Mouse (Mus musculus) lung, postnatal 4 days (tissue): ENCODE measurements at regions not wholly inside any gene's neighbourhood (a gene's known extent, or its start where the extent isn't known, plus 50 kb on each side); places are given as distances from the start of the nearest gene placed in this dataset.

Experiments
- DNase-seq, 2 experiments: peaks; one replicate each; pipeline ENCODE4 v3.0.0; 2021

GRCm38 (mm10) chr1:151263372-151263771 lies 53.4 kb downstream of the Gm47996 start:
- no peak for DNase-seq

DNA sequence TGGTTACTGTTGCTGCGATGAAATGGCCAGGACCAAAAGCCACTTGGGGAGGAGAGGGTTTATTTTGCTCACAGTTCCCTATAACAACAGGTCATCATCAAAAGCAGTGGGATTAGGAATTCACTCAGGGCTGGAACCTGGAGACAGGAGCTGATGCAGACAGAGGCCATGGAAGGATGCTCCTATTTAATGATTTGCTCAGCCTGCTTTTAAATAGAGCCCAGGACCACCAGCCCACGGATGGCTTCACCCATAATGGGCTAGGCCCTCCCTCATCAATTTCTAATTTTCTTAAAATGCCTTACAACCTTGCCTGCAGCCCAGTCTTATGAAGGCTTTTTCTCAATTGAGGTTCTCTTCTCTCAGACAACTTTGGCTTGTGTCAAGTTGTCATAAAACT lies 53.9 kb downstream of the Gm47996 start:
- no peak for DNase-seq

DNA sequence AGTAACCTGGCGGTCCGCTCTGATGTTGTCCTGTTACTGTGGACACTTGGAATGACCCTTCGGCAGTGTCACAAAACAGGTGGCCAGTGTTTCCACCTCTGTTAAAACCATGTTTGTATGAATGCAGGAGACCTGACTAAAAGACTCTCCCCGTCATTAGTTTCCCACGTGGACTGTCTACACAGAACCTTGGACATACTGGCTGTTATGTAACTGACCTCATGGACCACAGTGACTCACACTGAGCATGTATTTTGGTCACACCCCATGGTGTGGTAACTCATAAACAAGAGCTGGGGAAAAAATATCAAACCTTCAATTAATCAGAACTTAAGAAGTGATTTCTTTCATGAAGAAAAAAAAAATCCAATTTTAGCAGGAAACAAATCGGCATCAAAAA lies 54.9 kb downstream of the Gm47996 start:
- no peak for DNase-seq

GRCm38 (mm10) chr1:151265590-151265989 lies 55.7 kb downstream of the Gm47996 start:
- DNase-seq, result no peak

DNA sequence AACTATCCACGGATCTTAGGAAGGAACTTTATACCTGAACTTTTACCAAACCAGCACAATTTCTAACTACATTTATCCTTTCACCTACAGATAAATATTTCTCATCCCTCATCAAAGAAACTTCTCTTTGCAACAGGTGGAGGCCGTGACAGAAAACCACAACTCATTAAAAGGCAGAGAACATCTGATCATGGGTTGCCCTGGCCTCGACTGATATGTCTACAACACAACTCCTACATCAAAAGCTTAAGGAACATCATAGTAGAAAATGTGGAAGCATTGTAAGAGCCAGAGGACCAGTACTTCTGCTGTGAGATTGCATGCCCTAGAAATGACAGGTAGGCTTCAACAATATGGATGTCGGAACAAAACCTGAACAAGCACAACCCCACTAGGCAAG lies 56.8 kb downstream of the Gm47996 start:
- no peak for DNase-seq

DNA sequence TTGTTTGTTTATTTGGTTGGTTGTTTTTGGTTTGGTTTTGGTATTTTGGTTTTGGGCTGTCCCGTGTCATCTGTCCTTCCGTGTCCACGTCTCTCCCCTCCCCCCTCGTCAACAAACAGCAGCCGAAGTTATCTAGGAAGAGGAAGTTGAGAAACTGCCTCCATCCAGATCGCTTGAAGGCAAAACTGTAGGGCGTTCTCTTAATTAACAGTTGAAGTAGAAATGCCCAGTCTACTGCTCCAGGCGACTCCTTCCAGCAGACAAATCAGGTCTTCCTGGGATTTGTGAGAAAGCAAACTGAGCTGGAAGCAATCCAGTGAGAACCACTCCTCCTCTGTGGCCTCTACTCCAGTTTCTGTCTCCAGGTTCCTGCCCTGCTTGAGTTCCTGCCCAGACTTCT lies 60.8 kb downstream of the Gm47996 start:
- DNase-seq, result peak in 1 of 2 experiments; percentile 34

DNA sequence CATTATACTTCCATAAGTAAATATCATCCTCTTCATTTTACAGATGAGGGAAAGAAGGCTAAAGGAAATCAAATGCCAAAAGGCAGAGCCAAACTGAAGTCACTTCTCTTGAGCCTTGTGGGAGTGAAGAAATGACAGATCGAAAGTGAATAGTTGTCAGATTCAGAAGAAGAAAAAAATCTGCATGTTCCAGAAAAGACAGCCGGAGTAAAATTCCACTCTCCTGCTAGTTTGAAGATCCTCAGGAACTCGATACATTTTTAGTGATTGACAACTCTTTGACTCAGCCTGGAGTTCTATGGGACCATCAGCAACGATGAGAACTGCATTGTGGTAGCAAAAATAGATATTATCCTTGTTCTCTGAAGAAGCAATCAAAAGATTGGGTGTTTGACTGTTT lies 64.4 kb downstream of the Gm47996 start:
- no peak for DNase-seq

DNA sequence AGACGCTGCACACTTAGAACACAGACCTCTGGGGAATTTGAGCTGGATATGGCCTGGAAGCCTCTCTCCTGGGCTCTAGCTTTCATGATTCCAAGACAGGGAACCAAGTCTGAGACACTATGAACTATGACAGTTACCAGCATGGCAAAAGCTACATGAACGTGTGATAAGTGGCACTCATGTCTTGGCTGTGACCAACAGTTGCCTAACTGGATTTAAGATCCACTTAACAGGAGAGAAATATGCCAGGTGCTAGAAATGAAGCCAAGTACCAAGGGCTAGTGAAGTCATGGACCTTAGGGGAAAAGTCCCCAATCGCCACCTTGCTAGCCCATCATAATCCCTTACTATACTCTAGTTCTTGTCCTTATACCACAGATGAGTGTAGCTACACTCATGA lies 65.7 kb downstream of the Gm47996 start:
- no peak for DNase-seq

- no peak for DNase-seq
Measured at GRCm38 (mm10) chr1:151279955-151280354, 64.3 kb upstream of the Ivns1abp start.

DNA sequence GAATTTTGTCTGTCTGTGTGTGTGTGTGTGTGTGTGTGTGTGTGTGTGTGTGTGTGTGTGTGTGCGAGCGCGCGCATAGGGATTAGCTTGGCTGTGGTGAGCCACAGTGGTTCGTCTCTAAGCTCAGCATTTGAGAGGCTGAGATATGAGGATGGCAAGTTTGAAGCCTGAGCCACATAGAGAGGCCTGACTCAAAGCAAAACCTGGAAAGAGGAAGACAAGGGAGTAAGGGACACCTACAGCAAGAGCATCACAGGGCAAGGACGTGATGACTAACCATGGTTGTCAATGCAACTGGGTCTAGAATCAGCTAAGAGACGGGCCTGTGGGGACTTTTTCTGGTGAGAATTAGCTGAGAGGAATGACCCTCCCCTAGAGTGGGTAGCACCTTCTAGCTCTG lies 59.2 kb upstream of the Ivns1abp start:
- DNase-seq, result no peak

- peak; percentile 70 to 83 for DNase-seq
Measured at GRCm38 (mm10) chr1:151287451-151287850, 56.8 kb upstream of the Ivns1abp start.

DNA sequence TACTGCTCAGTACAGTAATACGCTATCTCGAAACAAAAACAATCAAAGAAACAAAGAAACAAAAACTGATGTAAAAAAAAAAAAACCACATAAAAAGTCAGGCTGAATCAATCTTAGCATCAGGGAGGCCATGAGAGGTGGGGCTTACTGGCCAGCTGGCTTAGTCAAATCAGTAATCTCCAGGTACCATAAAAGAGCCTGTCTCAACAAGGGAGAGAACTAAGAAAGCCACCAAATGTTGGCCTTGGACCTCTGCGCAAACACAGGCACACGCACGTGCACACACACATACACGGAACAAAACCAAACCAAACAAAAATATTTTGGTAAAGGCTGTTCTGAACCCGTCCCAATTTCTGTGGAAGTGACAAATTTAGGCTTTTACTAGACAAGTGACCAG lies 55.2 kb upstream of the Ivns1abp start:
- DNase-seq, result no peak

DNA sequence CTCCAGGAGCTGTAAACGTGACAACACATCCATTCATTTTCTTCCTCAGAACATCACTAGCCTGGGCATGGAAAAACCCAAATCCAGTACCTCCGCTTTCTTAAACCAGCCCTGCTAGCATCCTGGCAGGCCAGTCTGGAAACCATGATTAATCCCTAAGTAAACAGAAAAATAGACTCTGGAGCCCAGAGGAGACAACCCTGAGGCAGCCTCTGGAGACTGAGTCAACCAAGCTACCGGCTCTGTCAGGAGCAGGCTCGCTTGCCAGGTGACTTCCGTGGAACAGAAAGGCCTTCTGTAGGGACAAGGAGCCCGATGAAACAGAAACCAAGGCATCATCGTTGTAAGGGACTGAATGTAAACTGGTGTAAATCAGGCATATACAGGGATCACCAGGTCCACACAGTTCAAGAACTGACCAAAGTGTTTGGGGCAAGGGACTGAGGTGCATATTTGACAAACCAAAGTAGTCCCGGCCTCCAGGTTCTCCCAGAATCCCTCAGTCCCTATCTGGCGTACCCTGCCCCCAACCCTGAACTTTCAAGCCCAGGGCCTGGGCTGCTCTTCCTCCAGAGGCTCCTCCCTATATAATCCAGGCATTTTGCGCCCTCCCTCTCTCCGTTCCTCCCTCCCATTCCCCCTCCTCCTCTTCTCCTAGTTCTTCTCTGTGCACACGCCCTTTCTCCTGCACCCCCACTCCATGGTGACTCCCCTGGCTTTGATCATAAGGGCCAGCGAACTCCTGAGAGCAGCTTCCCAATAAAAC lies 54.6 kb upstream of the Ivns1abp start:
- no peak for DNase-seq

GRCm38 (mm10) chr1:151293311-151294050 lies 50.8 kb upstream of the Ivns1abp start:
- no peak for DNase-seq
